Mouse (Mus musculus): ENCODE measurements at regions not wholly inside any gene's neighbourhood (a gene's known extent, or its start where the extent isn't known, plus 50 kb on each side); places are given as distances from the start of the nearest gene placed in this dataset.

- TF ChIP-seq CTCF (IDR thresholded peaks at IDR 0.05; ENCODE audit: extremely low read depth, insufficient read length, insufficient replicate concordance, low read depth, low read length), result no peak
- TF ChIP-seq POLR2A (IDR thresholded peaks at IDR 0.05; ENCODE audit: low read depth, low read length), result no peak
Observed at GRCm38 (mm10) chr10:119114653-119115052, 125.2 kb downstream of the Cand1 start.
